Mouse (Mus musculus): ENCODE data around the gene Arl14. TPM values are rescaled to one million over a fixed set of nuclear protein-coding genes. Genes with fewer than 3 reads are reported as not detected.

The Arl14 gene
- not detected for total RNA-seq (2021)

GRCm38 (mm10) chr3:69221806-69222501, at the start of gene Arl14:
Gene Arl14 (plus strand): TSS chr3:69222419.
- no peak for DNase-seq

DNA sequence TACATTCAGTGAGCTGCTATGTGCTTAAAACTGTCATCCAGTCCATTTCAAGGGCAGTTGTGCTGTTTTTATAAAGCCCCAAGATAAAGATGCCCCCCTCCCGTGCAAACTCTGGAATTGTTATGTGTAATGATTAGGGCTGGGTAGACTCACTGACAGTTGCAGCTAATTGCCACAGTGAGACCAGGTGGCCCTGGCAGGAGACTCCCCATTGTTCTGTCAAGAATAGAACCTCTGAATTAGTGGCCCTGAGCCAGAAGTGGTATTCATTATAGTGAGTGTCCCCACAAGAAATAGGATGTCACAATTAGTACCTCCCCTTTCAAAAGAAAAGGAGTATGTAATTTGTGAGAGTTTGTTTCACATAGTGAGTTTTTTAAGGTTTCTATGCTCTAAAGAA, 47.0 kb upstream of the Arl14 start:
- DNase-seq = no peak

DNA sequence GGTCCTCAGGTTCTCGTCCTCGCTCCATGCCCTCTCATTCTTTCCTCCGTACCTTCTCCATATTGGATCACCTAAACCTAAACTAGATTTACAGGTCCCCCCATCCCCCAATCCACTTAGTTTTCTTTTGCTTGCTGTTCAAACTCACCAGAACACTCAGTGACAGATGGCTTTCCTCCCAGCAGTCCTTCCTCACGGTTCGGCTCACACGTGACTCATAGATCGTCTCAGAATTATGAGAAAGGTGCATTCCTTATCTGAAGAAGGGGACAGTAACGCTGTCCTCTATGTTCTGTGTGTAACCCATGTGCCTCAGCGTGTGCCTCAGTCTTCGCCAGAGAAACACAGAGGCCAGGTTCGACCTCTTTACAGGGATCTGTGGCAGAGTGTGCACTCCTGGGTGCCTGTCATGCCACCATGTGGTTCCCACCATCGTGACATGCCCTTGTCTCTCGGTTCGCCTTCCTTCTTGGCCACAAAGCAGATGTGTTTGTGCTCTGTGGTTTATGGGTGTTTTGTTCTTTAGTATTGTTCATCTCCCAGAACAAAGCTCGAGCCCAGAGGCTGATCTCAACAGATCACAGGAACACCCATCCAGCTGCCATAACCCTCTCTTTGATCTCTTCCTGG, 44.9 kb upstream of the Arl14 start:
- DNase-seq = no peak

- no peak for DNase-seq
Measured at GRCm38 (mm10) chr3:69177914-69178313, 44.3 kb upstream of the Arl14 start.

DNA sequence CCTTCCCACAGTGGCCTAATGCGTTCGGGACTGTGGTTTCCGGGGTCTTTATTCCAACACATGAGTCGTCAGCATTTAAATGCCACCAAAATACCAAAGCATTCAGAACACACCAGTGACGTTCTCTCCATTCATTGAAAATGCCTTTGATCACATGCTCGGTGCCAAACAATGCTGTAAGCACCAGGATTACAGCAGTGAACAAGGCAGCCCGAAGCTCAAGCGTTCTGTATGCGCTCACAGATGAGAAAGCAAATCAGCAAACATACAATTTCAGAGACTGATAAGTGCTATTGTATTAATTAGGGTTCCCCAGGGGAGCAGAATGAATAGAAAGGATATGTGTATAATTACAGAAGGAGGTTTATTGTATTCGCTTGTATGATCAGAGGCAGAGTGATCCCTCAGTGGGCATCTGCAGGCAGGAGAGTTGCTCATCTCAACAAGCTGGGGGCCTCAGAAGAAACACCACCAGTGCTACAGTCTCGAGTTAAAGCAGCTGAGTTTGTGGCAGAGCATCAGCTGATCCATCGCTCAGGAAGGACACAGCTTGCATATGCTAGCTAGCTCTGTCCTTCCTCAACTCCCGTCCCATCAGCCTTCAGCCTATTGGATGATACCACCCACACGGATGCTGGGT, 43.7 kb upstream of the Arl14 start:
- no peak for DNase-seq

DNA sequence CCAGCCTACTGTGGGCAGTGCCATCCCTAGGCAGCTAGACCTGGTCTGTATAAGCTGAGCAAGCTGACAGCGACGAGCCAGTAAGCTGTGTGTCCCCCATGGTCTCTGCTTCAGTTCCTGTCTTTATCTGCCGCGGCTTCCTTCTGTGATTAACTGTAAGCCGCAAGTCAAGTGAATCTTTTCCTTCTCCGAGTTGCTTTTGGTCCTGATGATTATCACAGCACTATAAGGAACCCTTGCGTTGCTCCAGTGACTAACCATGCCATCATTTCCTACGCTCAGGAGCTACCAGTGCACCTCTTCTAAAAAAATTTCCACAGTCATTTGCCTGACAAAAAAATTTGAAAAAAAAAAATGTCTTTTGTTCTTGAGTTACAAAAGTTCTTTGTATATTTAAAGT, 40.7 kb upstream of the Arl14 start:
- no peak for DNase-seq

DNA sequence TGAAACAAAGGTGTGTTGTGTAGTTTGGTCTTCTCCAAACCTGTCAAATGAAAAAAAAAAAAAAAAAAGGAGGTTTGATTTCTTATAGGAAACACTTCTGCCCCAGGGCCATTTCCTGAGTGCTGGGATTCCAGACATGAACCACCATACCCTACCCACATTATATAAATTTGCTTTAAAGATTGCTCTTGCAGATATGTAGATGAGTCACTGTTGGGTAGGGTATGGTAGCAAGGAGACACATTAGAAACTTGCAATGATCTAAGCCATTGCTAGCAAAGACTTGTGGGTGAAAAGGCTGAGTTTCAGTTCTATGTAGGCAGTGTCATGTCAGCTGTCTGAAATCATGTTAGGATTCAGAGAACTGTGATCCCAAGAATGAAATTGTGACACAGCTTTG, 40.0 kb upstream of the Arl14 start:
- DNase-seq = no peak

DNA sequence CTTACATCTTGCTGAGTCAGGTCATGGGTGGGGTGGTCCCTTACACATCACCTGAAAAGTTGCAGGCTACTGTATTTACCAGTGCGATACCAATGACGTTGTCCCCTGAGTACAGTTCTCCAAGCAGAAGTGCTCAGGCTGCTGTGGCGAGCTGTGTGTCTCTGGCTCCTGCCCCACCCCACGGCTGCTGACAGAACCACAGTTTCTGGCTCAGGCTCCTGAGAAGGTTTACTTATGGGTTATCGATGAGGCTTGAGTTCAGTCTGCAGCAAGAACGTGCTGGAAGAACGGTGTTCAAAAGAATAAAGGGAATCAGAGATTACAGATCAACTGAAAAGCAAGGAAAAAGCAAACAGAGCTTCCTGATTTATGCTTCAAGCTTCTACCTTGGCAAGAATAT, 37.0 kb upstream of the Arl14 start:
- DNase-seq = no peak

DNA sequence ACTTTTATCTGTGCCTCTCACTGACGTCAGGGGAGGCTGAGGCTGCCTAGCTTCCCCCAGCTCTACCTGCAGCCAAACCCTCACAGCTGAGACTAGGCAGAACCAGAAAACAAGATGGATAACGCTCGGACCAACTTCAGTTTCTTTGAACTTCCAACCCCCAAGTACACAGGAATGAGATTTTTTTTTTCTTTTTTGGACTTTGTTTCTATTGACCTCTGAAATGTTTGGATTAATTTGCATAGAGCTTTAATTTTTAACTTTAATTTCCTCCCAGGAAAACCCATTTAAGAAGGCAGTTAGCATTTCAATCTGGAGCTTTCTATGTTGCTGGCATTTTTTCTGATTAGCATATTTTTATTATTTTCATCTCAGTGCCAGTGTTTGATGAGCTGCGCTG, 36.2 kb upstream of the Arl14 start:
- no peak for DNase-seq

GRCm38 (mm10) chr3:69186643-69187042, 35.6 kb upstream of the Arl14 start:
- peak; percentile 28 to 37 for DNase-seq

DNA sequence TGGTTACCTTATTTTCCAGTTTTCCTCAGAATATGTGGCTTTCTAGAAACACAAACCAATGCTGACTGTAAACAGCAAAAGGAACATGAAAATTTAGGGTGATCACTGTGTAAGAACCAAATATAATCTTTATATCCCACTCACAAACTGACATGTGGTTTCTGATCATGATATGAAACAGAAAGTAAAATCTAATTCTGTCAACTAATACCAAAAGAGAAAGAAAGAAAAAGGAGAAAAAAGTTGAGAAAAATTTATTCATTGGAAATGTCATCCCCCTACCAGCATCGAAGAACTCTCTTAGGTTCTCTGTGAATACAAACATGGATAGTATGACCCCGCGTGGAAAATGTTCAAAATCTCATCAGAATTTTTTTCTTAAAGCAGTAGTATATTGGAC, 29.2 kb upstream of the Arl14 start:
- no peak for DNase-seq

DNA sequence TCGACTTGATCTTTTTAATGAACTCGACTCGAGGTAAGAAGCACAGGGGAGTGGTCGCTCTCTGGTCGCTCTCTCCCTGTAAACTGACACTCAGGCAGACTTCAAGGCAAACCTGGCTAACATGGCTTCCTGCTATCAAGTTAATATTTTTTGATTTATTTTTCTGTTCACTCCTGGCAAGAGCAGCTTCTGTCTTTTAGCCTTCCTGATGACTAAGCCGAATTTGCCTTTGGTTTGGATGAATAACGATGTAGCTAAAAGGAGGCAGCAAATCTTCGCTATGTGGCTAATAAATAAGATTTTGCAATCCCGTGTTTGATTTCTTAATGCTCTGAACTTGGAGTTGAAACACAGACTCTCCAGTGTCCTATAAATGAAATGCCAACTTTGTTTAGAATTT, 27.7 kb upstream of the Arl14 start:
- no peak for DNase-seq

DNA sequence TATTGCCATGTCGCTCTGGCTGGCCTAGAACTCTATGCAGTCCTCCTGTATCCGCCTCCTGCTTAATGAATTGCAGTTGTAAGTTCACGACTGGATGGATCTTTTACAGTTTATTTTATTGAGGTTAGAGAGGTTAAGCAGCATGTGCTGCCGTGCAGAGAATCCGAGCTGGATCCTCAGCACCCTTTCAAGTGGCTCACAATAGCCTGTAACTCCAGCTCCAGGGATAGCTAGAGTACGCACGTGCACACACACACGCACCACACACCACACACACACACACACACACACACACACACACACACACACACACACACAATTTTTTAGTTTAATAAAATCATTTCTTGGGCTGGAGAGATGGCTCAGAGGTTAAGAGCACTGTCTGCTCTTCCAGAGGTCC, 27.0 kb upstream of the Arl14 start:
- DNase-seq = no peak

DNA sequence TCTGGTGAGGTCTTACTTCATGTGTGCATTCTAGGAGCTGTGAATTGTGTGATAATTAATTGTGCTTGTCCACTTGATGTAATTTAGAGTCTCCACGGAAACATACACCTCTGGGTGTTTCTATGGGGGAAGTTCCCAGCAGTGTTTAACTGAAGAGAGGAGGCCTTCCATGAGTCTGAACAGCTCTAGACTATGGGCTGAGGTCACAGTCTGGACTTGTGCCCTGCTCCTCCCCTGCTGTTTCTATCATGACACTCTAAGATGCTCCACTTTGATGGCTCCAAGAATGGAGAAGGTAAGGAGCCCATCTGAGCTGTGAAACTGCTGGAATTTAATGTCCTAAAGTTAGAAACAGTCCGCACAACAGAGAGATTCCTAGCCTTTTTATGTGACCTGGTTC, 24.1 kb upstream of the Arl14 start:
- no peak for DNase-seq

DNA sequence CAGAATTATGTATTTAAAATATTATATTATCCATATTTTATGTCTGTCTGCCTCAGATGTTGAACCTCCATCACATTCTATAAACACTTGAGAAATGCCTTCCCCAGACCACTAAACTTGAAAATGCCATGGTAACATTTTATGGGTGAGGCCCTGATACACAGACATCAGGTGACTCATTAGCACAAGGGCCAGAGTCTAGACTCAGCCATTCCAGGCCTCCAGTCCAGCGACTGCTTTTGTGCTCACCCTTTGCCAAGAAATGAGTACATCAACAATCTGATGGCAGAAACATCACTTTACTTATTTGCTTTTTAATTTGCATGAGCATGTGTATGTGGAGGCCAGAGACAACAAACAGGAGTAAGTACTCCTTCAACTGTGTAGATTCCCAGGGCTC, 22.0 kb upstream of the Arl14 start:
- DNase-seq = no peak

GRCm38 (mm10) chr3:69201206-69201605, 21.0 kb upstream of the Arl14 start:
- DNase-seq = no peak

- no peak for DNase-seq
Measured at GRCm38 (mm10) chr3:69202876-69203275, 19.3 kb upstream of the Arl14 start.

GRCm38 (mm10) chr3:69205266-69206054, 16.8 kb upstream of the Arl14 start:
- no peak for DNase-seq

DNA sequence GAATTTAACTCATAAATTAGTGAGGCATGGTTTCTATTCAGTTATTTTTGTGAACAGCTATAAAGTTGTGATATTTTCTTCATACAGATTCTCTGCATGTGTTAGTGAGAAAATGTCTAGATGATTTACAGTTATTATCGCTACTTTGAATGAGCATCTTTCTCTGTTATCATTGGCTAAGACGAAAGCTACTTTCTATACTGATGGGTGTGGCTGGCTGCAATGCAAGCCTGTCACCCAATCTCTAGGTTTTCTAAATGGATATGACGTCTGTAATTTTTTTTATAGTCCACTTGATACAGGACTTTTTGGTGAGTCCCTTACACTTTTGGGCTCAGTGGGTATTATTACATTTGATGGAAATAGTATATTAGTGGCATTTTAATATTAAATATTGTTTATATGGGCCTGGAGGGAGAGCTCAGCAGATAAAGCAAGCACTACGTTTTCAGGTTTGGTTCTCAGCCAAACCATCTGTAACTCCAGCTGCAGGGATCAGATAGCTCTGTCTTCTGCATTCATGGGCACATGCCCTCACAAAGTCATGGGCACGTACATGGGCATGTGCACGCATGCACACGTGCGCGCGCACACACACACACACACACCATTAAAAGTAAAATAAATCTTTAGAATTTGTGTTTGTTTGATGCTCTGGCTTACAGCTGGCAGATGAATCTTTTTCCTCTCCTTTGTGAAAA, 15.9 kb upstream of the Arl14 start:
- DNase-seq = no peak

DNA sequence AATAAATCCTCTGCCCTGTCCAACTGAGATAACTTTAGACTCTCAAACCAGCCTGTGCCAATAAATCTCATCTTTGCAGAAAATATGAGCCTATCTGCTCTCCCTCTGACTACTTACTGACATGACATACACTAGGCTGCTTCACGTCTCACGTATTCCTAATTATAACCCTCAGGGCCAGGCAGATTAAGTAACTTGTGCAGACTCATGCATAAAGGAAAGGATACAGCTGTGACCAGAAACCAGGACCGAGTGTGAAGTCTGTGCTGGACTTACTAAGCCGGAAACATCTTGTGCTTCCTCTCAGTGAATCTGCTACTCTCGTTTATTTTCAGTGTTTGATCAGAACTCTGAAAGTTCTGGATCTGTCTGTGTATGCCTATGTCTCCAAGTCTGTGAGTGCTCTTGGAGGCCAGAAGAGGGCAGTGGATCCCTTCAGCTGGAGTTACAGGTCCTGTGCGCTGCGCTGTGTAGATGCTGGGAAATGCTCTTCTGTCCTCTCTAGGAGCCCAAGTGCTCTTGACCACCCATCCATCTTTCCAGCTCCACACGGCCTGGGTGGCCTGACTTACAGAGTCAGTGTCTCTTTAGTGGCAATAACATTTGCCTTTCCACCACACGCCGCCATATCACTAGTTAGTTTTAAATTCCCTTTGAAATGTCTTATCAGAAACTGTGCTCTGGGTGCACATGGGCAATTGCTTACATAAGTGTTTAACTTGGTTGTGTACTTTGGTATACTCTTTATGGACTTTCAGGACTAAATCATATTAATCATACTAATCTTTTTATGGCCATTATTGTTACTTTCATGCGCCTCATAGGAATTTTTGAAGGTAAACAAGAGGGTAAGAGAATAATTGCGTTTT, 13.5 kb upstream of the Arl14 start:
- DNase-seq = no peak

- DNase-seq = no peak
Measured at GRCm38 (mm10) chr3:69212246-69212645, 10.0 kb upstream of the Arl14 start.

GRCm38 (mm10) chr3:69213465-69213864, 8.8 kb upstream of the Arl14 start:
- DNase-seq = no peak
